Mouse (Mus musculus) heart, postnatal 10 days (tissue): ENCODE measurements around the gene Kcna1. TPM values are rescaled to one million over a fixed set of nuclear protein-coding genes. Genes with fewer than 3 reads are reported as not detected.

ENCODE experiments used
- DNase-seq, 2 experiments: peaks; one replicate each; pipeline ENCODE4 v3.0.0; 2021
- intact Hi-C: fragments of 180-260 bp; cut with DNase I; formaldehyde crosslinking; loops from one replicate; pipeline ENCODE4 v1.15.1; 2025
- total RNA-seq, 2 experiments: library from RNA; stranded (reverse); gene quantifications; 2 replicates each; pipeline ENCODE4 v1.2.3; 2021

Kcna1 gene
- total RNA-seq, 2 experiments from 2014 or later = 0.89 to 2.5 TPM

DNA sequence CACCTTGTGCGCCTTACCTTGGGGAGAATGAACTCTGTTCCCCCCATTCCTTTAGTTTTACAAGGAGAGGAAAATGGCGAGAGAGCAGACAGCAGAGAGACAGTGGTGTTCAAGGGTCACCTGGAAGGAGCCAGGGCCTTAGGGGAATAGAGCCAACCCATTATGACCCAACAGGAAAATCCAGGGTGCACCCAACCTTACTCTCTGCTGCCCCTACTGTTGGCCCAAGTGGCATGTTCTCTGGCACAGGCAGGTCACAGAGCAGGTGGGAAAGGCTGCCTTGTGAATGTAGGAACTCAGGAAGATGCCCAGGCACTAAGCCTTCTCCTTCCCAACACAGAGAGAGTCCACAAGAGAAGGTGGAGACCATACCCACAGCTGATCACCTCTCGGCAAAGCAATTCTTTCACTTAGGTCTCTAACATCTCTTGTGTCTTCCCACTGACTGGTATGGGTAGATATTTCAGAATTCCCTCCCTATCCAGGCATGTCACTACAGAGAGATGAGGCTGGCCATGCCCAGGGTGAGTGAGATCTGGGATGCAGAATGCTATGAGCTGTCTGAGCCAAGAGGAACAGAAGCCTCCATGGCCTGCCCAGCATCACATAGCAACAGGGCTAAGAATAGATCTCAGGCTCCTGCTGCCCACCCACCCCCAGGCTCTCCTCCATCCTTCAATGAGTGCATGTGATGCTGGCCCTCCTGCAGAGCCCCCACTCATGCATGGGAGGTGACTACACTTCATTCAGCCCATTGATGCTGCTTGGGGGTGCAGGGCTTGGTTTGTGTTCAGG, 46.8 kb downstream of the Kcna1 start:
- intact Hi-C loops = no loop called here
- peak in 1 of 2 experiments; percentile 9 for DNase-seq

DNA sequence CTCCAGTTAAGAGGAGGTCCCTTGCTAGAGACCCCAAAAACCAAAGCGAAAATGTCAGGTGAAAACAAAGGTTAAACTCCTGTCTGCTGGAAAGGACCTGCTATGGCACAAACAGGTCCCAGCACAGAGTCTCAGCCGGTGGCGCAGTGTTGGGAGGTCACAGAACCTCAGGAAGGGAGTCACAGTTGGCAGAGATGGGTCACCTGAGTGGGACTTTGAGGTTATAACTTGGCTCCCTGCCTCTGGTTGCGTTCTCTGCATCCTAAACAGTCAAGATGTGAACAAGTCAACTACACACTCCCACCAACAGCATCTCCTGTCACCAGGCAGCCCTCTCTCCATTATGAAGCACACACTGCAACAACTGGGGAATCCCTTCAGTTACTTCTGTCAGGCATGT, 48.4 kb downstream of the Kcna1 start:
- no peak for DNase-seq
- intact Hi-C loops = no loop called here

DNA sequence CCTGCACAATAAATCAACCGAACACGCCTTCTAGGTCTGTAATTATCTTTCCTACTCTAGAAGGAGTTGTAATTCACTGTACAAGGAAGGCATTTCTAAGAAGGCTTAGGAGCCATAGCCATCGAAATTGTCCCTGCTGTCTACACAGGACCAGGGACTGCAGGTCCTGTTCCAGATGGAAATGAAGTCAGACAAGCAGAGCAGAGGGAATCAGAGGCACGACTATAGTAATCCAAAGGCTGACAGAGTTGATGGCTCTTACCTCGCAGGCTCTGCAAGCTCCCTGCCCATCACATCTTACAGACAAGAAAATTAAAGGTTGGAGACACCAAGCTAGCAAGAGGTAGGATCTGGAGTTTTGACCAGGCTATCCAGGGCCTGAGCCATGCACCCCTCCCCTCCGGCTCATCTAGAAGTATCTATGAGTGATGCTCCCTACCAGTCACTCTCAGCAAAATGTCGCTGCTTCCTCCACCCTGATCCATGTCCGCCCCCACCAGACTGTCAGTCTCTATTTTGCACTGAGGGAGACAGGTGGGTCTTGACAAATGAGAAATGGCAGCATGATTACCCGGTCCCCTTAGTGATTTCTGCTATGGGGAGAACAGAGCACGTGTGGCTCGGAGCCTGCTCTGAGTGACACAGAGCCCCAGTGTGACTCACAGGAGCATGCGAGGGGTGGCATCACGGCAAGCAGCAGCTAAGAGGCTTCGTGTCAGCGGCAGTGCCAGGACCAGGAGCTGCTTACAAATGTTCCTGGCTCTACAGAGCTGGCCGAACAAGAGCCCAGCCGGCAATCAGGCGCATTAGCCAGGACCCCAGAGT, 50.2 kb downstream of the Kcna1 start:
- DNase-seq = no peak
- intact Hi-C loops = no loop called here

DNA sequence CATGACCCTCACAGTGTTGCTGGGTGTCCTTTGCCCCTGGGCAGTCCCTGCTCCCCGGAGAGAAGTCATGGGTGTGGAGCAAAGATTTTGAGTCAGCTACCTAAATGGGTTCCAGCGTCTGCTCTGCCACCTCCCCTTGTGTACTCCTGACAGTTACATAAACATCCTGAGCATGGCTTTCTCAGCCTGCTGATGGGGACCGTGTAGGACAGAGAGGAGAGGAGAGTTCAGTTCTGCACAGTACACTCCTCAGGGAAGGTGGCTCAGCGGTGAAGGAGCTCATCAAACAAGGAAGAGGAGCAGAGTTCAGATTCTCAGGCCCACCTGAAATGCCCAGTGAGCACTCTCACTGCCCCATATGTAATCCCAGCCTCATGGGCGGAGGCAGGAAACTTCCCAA, 51.1 kb downstream of the Kcna1 start:
- DNase-seq = no peak
- intact Hi-C loops = no loop called here

DNA sequence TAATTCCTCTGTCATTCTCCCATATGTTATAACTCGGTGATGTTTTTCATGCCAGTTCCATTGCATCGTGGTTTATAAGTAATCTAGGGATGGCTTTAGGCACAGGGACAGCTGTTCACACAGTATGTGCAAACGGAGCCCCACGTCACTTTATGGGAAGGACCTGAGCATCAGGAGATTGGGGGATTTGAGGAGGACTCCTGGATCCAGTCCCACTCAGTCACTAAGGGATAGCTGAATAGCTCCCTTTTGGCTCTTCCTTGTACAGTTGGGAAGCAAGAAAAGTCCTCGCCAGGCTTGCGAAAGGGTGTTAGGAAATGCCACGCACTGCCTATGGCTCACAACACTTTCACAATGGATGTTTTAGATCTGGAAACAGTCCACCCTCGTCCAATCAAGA, 51.8 kb downstream of the Kcna1 start:
- DNase-seq = no peak
- intact Hi-C loops = no loop called here

DNA sequence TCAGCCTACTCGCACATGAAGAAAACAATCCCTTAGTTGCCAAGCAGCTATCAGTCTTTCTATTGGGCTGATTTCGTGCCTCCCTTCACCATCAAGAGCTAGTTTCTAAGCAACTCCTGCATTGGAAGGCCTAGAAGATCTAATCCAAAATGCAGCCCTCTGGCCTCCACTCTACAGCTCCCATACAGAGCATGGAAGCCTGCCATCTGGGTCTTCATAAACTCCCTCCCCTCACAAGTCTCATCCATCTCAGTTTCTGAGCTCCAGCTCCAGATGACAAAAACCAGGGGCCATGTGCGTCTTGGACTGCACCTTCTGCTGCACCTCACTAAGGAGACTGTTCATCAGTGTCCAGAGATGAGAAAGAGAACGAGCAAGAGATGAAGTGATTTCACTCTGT, 52.8 kb downstream of the Kcna1 start:
- intact Hi-C loops = no loop called here
- no peak for DNase-seq

Other genes with a start within 250 kb of the Kcna1 start
- 10 to 100 TPM; 14.3 to 21.5 TPM for gene Kcna5, start 111.0 kb downstream of the Kcna1 start, total RNA-seq
- gene Kcna6, start 94.3 kb upstream of the Kcna1 start, total RNA-seq = 1 to 10 TPM; 2.3 to 2.4 TPM
- 100 to 1,000 TPM; 567 to 590 TPM for gene Ndufa9, start 202.8 kb upstream of the Kcna1 start, total RNA-seq
- not detected for gene Akap3, start 206.7 kb upstream of the Kcna1 start, total RNA-seq